Mouse (Mus musculus): ENCODE data around the gene Car7.

The Car7 gene

DNA sequence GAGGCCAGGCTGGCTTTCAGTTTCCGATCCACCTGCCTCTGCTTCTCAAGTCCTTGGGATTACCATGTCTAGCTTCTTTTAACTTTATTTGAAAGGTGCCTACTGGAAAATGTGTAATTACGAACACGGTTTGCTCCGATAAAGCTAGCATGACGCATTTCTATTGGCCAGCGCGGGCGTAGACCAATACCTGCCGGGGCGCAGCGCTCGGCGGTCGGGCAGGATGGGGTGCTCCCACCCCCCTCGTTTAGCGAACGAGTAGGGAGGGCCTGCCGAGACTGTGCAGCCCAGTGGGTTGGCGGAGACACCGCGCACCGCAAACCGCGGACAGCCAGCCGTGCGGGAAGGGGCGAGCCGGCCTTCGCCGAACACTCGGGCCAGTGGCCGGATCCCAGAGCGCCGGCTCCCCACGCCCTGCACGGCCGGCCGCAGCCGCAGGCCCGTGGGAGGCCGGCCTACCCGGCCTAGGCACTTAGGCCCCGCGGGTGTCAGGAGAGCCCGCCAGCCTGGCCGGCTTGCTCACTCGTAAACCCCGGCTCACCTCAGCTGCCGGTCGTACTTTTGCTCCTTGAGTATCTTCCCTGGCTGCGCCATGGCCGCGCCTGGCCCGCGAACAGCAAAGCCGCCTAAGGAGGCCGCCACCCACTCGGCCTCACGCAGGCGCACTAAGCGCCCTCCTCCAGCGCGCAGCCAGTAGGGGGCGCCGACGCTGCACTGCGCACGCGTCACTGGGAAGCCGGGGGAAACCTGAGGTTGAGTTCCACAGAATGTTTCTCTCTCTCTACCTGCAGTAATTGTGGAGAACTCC lies at the start of gene Car7, which contains the start of gene Nae1:
Gene Car7, plus strand, starts transcription at position 719 of the 808 bp plus-strand sequence.
Gene Nae1, minus strand, starts transcription at position 667 of the 808 bp plus-strand sequence.
- DNase-seq (ENCODE audit: extremely low spot score): peak; percentile 93

GRCm38 (mm10) chr8:104509061-104510006 lies 25.2 kb upstream of the Car7 start, which contains the start of gene Terb1:
Gene Terb1 (minus strand): TSS chr8:104509910.
- peak; percentile 50 for DNase-seq (ENCODE audit: extremely low spot score)

- peak; percentile 3 for DNase-seq (ENCODE audit: extremely low spot score)
Measured at GRCm38 (mm10) chr8:104510134-104510533, 24.4 kb upstream of the Car7 start.

DNA sequence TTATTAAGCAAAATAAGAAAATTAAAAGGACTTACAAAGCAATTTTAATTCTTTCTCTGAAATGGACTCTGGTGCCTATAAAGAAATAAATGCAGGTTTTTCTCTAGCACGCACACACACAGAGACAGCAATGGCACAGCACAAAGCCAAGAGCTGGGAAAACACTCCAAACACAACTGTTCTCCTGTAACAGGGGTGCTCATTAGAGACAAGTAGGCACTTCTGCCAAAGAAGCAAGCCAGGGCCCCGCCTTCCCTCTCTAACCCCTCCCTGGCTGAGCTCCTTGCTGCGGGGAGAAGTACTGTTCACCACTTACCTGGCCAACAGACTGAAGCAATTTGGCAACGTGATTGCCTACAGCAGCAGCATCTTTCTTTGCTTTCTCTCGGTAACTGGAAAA lies 16.6 kb upstream of the Car7 start:
- no peak for DNase-seq (ENCODE audit: extremely low spot score)

DNA sequence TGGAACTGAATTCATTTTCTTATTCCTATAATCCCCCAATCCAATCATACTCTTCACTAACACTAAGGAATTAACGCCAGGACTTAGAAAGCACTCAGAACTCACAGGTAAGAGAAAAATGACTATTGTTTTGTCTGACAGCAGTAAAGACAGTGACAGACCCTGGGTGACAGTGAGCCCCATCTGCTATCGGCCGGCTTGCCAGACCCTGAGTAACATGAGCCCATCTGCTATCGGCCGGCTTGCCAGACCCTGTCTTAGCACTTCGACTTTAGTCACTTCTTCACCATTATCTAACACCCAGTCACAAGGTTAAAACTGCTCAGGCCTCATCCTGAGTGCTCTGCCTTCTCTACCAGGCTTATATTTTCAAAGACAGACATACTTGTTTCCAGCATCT lies 4.8 kb upstream of the Car7 start:
- no peak for DNase-seq (ENCODE audit: extremely low spot score)

DNA sequence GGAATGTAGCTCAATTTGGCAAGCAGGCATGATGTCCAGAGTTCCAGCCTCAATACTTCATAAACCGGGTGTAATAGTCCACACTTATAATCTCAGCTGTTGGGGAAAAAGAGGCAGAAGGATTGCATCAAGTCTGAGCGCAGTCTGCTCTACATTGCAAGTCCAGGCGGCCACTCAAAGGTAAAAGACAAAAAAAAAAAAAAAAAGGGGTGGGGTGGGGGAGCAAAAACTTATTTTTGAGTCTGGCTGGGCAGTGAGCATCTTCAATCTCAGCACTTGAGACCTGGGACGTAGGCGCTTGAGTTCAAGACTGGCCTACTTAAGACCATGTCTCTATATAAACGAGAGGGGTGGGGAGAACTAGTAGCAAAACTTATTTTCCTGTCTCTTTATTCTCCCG lies 938 bp upstream of the Car7 start:
- DNase-seq (ENCODE audit: extremely low spot score): no peak

- DNase-seq (ENCODE audit: extremely low spot score): no peak
Measured at GRCm38 (mm10) chr8:104534779-104535141, 271 bp downstream of the Car7 start.

- DNase-seq (ENCODE audit: extremely low spot score): no peak
Measured at GRCm38 (mm10) chr8:104535378-104535777, 889 bp downstream of the Car7 start.

- DNase-seq (ENCODE audit: extremely low spot score): no peak
Measured at GRCm38 (mm10) chr8:104536028-104536427, 1.5 kb downstream of the Car7 start.

GRCm38 (mm10) chr8:104538896-104539295 lies 4.4 kb downstream of the Car7 start:
- no peak for DNase-seq (ENCODE audit: extremely low spot score)

GRCm38 (mm10) chr8:104539566-104539965 lies 5.1 kb downstream of the Car7 start:
- no peak for DNase-seq (ENCODE audit: extremely low spot score)

- no peak for DNase-seq (ENCODE audit: extremely low spot score)
Measured at GRCm38 (mm10) chr8:104540238-104540637, 5.7 kb downstream of the Car7 start.

DNA sequence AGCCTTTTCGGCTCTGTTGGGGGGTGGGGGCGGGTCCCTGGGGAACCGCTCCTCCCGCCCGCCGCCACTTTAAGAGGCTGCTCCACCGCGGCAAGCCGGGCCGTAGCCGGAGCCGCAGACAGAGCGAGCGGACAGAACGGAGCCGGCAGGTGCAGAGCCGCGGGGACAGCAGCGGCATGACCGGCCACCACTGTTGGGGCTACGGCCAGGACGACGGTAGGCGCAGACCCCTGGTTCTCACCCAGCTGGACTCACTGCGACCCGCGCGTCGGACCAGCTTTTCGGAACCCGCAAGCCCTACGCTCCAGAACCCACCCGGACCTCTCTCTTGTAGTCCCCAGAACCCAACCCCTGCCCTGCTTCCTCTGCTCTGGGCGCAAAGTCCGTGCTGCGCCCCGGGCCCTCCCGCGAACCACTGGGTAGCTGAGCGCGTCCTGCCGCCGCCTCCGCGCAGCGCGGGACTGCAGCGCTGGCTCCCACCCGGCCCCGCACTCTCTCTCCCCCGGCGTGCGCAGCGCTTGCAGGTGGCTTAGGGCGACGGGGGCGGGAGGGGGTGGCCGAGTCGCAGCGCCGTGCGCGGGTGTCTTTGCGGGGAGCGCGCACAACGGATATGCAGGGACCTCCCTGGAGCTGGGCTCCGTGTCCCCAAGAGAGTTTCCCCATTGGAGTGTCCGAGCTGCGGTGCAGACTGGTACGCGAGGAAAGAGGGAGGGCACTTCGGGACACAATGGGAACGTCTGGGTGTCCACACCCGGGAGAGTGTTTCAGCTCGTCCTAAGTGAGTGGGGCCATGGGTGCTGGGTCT lies 6.4 kb downstream of the Car7 start:
- peak; percentile 32 for DNase-seq (ENCODE audit: extremely low spot score)

DNA sequence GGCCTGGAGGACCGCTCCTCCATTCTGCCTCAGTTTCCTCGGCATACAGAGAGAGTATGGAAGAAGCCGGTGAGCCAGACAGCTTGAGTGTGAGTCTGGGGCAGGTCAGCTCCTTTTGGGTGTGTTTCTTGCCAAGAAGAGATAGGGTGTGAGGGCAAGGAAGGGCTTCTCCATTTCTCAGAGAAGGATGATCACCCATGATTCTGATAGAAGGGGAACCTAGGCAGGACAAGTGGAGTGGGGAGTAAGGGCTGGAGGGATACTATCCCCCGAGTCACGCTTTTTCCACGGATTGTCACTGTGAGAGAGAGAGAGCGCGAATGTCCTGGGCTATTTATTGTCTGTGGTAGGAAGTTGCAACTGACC lies 7.0 kb downstream of the Car7 start:
- DNase-seq (ENCODE audit: extremely low spot score): no peak

- DNase-seq (ENCODE audit: extremely low spot score): no peak
Measured at GRCm38 (mm10) chr8:104542160-104542559, 7.7 kb downstream of the Car7 start.

GRCm38 (mm10) chr8:104543440-104544045 lies 9.1 kb downstream of the Car7 start:
- no peak for DNase-seq (ENCODE audit: extremely low spot score)

GRCm38 (mm10) chr8:104555191-104555590 lies 20.7 kb downstream of the Car7 start:
- DNase-seq (ENCODE audit: extremely low spot score): no peak

DNA sequence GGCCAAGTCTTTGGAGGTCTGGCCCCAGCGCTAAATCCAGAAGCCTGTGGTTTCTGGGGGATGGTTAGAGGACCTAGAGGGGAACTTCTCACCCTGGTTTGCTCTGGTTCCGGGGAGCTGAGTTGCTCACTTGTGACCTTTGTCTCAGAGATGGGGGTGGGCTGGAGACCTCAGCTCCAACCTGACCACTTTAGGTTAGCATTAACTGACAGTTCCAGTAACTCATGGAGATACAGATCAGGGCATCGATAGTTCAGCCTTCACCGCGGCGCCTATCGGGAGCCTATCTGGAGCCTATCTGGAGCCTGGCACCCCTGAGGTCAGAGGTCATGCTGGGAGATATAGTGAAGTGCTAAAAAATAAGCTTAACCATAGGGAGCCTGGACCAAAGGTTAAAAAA lies 22.7 kb downstream of the Car7 start:
- no peak for DNase-seq (ENCODE audit: extremely low spot score)

DNA sequence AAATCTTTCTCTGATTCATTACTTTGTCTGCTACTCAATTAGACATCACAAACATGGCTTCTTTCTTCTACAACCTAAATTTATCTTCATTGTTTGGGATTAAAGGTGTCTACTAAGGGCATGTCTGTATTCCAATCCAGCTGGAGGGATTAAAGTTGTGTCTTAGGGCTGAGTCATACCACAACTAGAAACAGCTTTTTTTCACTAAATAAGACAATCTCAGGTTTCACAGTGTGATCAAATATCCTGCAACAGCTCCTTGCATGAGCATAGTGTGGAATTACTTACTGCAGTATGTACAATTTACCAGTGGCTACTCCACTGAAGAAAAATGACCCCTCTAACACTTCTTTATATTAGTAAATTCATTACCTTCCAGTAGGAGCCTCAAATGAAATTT lies 26.2 kb downstream of the Car7 start:
- DNase-seq (ENCODE audit: extremely low spot score): no peak

- peak; percentile 85 for DNase-seq (ENCODE audit: extremely low spot score)
Measured at GRCm38 (mm10) chr8:104564633-104565456, 30.4 kb downstream of the Car7 start.

GRCm38 (mm10) chr8:104565457-104565798 lies 30.9 kb downstream of the Car7 start:
- no peak for DNase-seq (ENCODE audit: extremely low spot score)

Data from embryo, embryonic 9.5 days (tissue).